15 mouse cellular contexts compared by ENCODE assay signal in the genomic region with DNA sequence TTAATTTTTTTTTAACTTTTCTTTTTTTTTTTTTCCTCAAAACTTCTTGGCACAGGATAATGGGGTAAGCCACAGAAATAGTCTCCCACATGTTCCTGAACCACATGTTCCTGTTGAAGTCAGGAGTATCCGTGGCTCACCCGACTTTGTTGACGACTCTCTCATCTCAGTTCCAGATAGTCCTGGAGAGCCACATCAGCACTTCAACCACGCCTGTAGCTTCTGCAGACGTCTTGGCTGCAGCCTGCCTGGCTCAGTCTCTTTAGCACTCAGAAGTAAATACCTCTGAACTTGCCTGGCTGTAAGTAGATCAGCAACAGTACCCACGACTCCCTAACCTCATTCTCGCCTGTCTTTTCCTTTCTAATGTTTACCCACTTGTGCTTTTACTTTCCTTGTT. TPM values are rescaled to one million over a fixed set of nuclear protein-coding genes. Genes with fewer than 3 reads are reported as not detected.
DNase-seq lines count a peak whose midpoint lies in the region.
"Had no signal": no experiment of that assay in that cellular context is flagged by ENCODE, and none has a peak within 500 bp of the region (broad histone marks: within the 10 kb centered on the region; RNA-seq: fewer than 3 reads in every experiment).

No protein-coding gene starts in this region.

- intact Hi-C loops in heart, postnatal 36 days (cut with DNase I), result no loop called here

- DNase-seq in heart, adult 11 months, result peak; percentile 79
- no peak for DNase-seq in heart, postnatal 36 days
- DNase-seq in brain, adult 2 months (ENCODE audit: low read depth, low spot score), result peak; percentile 47
- peak; percentile 60 for DNase-seq in fibroblast of lung, adult 2 months (ENCODE audit: low read depth)
- DNase-seq in lung, postnatal 4 days, result no peak
- DNase-seq in neural tube, embryonic 10.5 days (ENCODE audit: extremely low spot score, low spot score), result no peak
- DNase-seq: adrenal gland, adult 2 months; adrenal gland, postnatal 14 days; cerebellum, adult 18-20 months; cerebellum, adult 9-10 months; cerebellum, postnatal 25 days; embryo, embryonic 11 days; gastrocnemius, postnatal 36 days; kidney, adult 11 months had no signal

RNA-seq across cellular contexts. Expression of a gene that starts 50.3 kb away (rescaled TPM):
- 10 to 100 TPM; 35.6 to 40.7 TPM for total RNA-seq in heart, postnatal 36 days (2021)
- total RNA-seq: MEL had no signal

Comparison
In these comparisons a context has a peak if more than half of its experiments do, and no peak if none do; other contexts are left out.
1. DNase-seq: peak in heart, adult 11 months (single experiment), brain, adult 2 months (single experiment) and fibroblast of lung, adult 2 months (single experiment); none in heart, postnatal 36 days (0 of 2), lung, postnatal 4 days (0 of 2) and neural tube, embryonic 10.5 days (single experiment).